Mouse (Mus musculus): ENCODE data around the gene Gm2431.
A peak's percentile ranks its signal among the peaks of the same experiment; 100 is the strongest.
"Not testable (repeated sequence)": the region's sequence is repeated elsewhere in the genome, so short reads cannot be mapped to it uniquely, and the experiment has no call there.

Gene Gm2431

GRCm38 (mm10) chr7:142258254-142258653, at the start of gene Gm2431:
Gene Gm2431 (minus strand): TSS chr7:142258354.
- not testable (repeated sequence) for DNase-seq (ENCODE audit: low read depth)

GRCm38 (mm10) chr7:142303929-142304328, 45.8 kb upstream of the Gm2431 start:
- not testable (repeated sequence) for DNase-seq (ENCODE audit: low read depth)

GRCm38 (mm10) chr7:142303249-142303648, 45.1 kb upstream of the Gm2431 start, which contains the start of gene Krtap5-4:
Gene Krtap5-4 (plus strand): TSS chr7:142303549.
- DNase-seq (ENCODE audit: low read depth) = no peak

GRCm38 (mm10) chr7:142297018-142297417, 38.9 kb upstream of the Gm2431 start, which contains the start of gene Krtap5-1:
Gene Krtap5-1 (minus strand): TSS chr7:142297118.
- DNase-seq (ENCODE audit: low read depth) = not testable (repeated sequence)

GRCm38 (mm10) chr7:142296108-142296507, 38.0 kb upstream of the Gm2431 start:
- DNase-seq (ENCODE audit: low read depth) = not testable (repeated sequence)

- DNase-seq (ENCODE audit: low read depth) = no peak
Measured at GRCm38 (mm10) chr7:142295418-142295817, 37.3 kb upstream of the Gm2431 start.

GRCm38 (mm10) chr7:142293851-142294250, 35.7 kb upstream of the Gm2431 start:
- not testable (repeated sequence) for DNase-seq (ENCODE audit: low read depth)

GRCm38 (mm10) chr7:142285910-142286612, 27.9 kb upstream of the Gm2431 start:
- DNase-seq (ENCODE audit: low read depth) = not testable (repeated sequence)

- DNase-seq (ENCODE audit: low read depth) = no peak
Measured at GRCm38 (mm10) chr7:142285130-142285835, 27.1 kb upstream of the Gm2431 start.

- DNase-seq (ENCODE audit: low read depth) = peak; percentile 79
Measured at GRCm38 (mm10) chr7:142284615-142285080, 26.5 kb upstream of the Gm2431 start.

- peak; percentile 19 for DNase-seq (ENCODE audit: low read depth)
Measured at GRCm38 (mm10) chr7:142284023-142284591, 26.0 kb upstream of the Gm2431 start.

GRCm38 (mm10) chr7:142282847-142283246, 24.7 kb upstream of the Gm2431 start:
- not testable (repeated sequence) for DNase-seq (ENCODE audit: low read depth)

GRCm38 (mm10) chr7:142279291-142279690, 21.1 kb upstream of the Gm2431 start:
- not testable (repeated sequence) for DNase-seq (ENCODE audit: low read depth)

- not testable (repeated sequence) for DNase-seq (ENCODE audit: low read depth)
Measured at GRCm38 (mm10) chr7:142278183-142278582, 20.0 kb upstream of the Gm2431 start.

- DNase-seq (ENCODE audit: low read depth) = not testable (repeated sequence)
Measured at GRCm38 (mm10) chr7:142274263-142274662, 16.1 kb upstream of the Gm2431 start, which contains the start of gene Gm4559. Gene Gm4559 (minus strand): TSS chr7:142274363.

- DNase-seq (ENCODE audit: low read depth) = no peak
Measured at GRCm38 (mm10) chr7:142255517-142255916, 2.6 kb downstream of the Gm2431 start.

GRCm38 (mm10) chr7:142249824-142250223, 8.3 kb downstream of the Gm2431 start:
- peak; percentile 4 for DNase-seq (ENCODE audit: low read depth)

GRCm38 (mm10) chr7:142240978-142241377, 17.2 kb downstream of the Gm2431 start, which contains the start of gene Gm40460:
Gene Gm40460 (minus strand): TSS chr7:142241078.
- DNase-seq (ENCODE audit: low read depth) = no peak

GRCm38 (mm10) chr7:142231540-142231939, 26.6 kb downstream of the Gm2431 start:
- no peak for DNase-seq (ENCODE audit: low read depth)

GRCm38 (mm10) chr7:142229871-142230270, 28.3 kb downstream of the Gm2431 start, which contains the start of gene Krtap5-5:
Gene Krtap5-5 (minus strand): TSS chr7:142229971.
- DNase-seq (ENCODE audit: low read depth) = not testable (repeated sequence)

- no peak for DNase-seq (ENCODE audit: low read depth)
Measured at GRCm38 (mm10) chr7:142224518-142224917, 33.6 kb downstream of the Gm2431 start.

- not testable (repeated sequence) for DNase-seq (ENCODE audit: low read depth)
Measured at GRCm38 (mm10) chr7:142212136-142212535, 46.0 kb downstream of the Gm2431 start.
